Mouse (Mus musculus) myocyte (in vitro differentiated cells): ENCODE results near the gene Gm7544. TPM values are rescaled to one million over a fixed set of nuclear protein-coding genes. Genes with fewer than 3 reads are reported as not detected.
"Not testable (repeated sequence)": the region's sequence is repeated elsewhere in the genome, so short reads cannot be mapped to it uniquely, and the experiment has no call there.

Source experiments
- H3K27me3 ChIP-seq: one replicate; pipeline ENCODE4 v1.6.1; 2011; ENCODE audit not compliant: control insufficient read depth, insufficient read depth, insufficient read length
- H3K36me3 ChIP-seq: one replicate; pipeline ENCODE4 v1.6.1; 2011; ENCODE audit not compliant: control insufficient read depth, insufficient read depth
- H3K4me2 ChIP-seq: one replicate; pipeline ENCODE4 v1.6.1; 2011; ENCODE audit warnings: low read depth, control low read depth
- H3K4me3 ChIP-seq: one replicate; pipeline ENCODE4 v1.5.1; 2011; ENCODE audit warnings: mild to moderate bottlenecking, control low read depth, moderate library complexity
- H3K79me2 ChIP-seq: one replicate; pipeline ENCODE4 v1.6.1; 2011; ENCODE audit not compliant: control insufficient read depth, insufficient read depth
- H3ac ChIP-seq: one replicate; pipeline ENCODE4 v1.6.1; 2011; ENCODE audit not compliant: control insufficient read depth, insufficient read length
- CEBPB ChIP-seq: IDR thresholded peaks from 2 replicates; pipeline ENCODE4 v1.6.1; 2011; ENCODE audit warnings: mild to moderate bottlenecking, moderate library complexity; ENCODE audit not compliant: poor library complexity, insufficient read depth, severe bottlenecking
- E2F4 ChIP-seq: IDR thresholded peaks from one replicate; pipeline ENCODE4 v1.6.1; 2011; ENCODE audit warnings: mild to moderate bottlenecking, control low read depth, moderate library complexity; ENCODE audit not compliant: insufficient read depth
- MAX ChIP-seq: IDR thresholded peaks from one replicate; pipeline ENCODE4 v1.6.1; 2011; ENCODE audit warnings: low read depth, mild to moderate bottlenecking, control low read depth
- MYOD1 ChIP-seq, 3 experiments: IDR thresholded peaks; one replicate each; pipeline ENCODE4 v1.6.1; 2011; ENCODE audit warnings: control low read depth in 2 of 3, low read depth in 2 of 3, mild to moderate bottlenecking in 2 of 3, moderate library complexity in 1 of 3; ENCODE audit not compliant: insufficient read length in 2 of 3, control insufficient read depth in 1 of 3
- MYOG ChIP-seq, 3 experiments: IDR thresholded peaks; one replicate each; pipeline ENCODE4 v1.6.1; 2011; ENCODE audit warnings: control low read depth in 2 of 3, low read depth in 2 of 3, mild to moderate bottlenecking in 2 of 3; ENCODE audit not compliant: insufficient read length in 2 of 3, control insufficient read depth in 1 of 3, insufficient read depth in 1 of 3
- POLR2A ChIP-seq: IDR thresholded peaks from one replicate; pipeline ENCODE4 v1.6.1; 2011; ENCODE audit warnings: low read depth, mild to moderate bottlenecking, control low read depth, moderate library complexity; ENCODE audit not compliant: insufficient read length
- POLR2AphosphoS2 ChIP-seq: IDR thresholded peaks from one replicate; pipeline ENCODE4 v1.6.1; 2011; ENCODE audit warnings: low read depth, control low read depth; ENCODE audit not compliant: insufficient read length
- REST ChIP-seq: IDR thresholded peaks from one replicate; pipeline ENCODE4 v1.6.1; 2011; ENCODE audit warnings: mild to moderate bottlenecking, control low read depth, moderate library complexity; ENCODE audit not compliant: insufficient read depth, insufficient read length
- SRF ChIP-seq: IDR thresholded peaks from one replicate; pipeline ENCODE4 v1.6.1; 2011; ENCODE audit warnings: low read depth; ENCODE audit not compliant: control insufficient read depth, insufficient read length
- TCF12 ChIP-seq: IDR thresholded peaks from one replicate; pipeline ENCODE4 v1.6.1; 2011; ENCODE audit warnings: mild to moderate bottlenecking, control low read depth; ENCODE audit not compliant: poor library complexity, insufficient read depth, severe bottlenecking
- TCF3 ChIP-seq: IDR thresholded peaks from one replicate; pipeline ENCODE4 v1.6.1; 2011; ENCODE audit warnings: low read depth, control low read depth; ENCODE audit not compliant: insufficient read length
- USF1 ChIP-seq: IDR thresholded peaks from one replicate; pipeline ENCODE4 v1.6.1; 2011; ENCODE audit warnings: low read depth, mild to moderate bottlenecking, control low read depth, moderate library complexity
- polyA plus RNA-seq: library from polyadenylated mRNA; unstranded; fragments of >200 nt; fragmentation: generic; extraction: Trizol; gene quantifications from one replicate; pipeline ENCODE4 v1.2.1, GENCODE M21; 2012; ENCODE audit warnings: missing spikeins

Gm7544 gene
- polyA plus RNA-seq = not detected

DNA sequence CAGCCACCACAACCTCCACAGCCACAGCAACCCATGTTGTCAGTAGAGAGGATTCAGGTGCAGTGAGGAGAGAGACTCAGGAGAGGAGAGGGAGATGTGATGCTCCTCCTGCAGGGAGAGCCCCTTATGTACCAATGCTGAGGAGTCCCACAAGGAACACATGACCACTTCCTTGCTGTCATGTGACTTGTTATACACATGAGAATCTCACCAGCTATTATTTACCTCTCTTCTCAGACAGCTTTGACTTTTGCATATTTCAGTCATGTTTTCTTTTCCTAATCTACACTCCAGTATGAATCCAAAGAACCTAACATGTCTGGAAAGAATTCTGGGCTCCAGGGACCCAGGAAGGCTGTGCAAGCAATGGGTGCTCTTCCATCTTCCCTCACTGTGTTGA lies at the start of gene Gm7544:
Gene Gm7544 (minus strand): TSS at position 101 of the 400 bp plus-strand sequence.
- H3K79me2 ChIP-seq, H3K27me3 ChIP-seq, H3K36me3 ChIP-seq: not testable (repeated sequence)

DNA sequence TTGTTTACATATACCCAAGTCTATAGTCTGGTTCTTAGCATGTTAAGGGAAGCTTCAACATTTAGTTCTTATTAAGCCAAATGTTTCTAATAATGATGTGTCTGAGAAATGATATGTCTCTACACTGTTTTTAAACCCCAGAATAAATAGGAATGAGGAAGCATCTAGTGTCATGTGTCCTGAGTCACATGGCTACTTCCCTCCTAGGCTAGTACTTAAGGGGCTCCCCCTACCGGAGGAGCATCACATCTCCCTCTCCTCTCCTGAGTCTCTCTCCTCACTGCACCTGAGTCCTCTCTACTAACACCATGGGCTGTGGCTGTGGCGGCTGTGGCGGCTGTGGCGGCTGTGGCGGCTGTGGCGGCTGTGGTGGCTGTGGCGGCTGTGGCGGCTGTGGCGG lies 44.5 kb upstream of the Gm7544 start, which contains the start of gene Gm47959:
Gene Gm47959 (plus strand): TSS at position 243 of the 400 bp plus-strand sequence.
- H3K36me3 ChIP-seq, H3K4me2 ChIP-seq, H3ac ChIP-seq, H3K79me2 ChIP-seq, H3K4me3 ChIP-seq: not testable (repeated sequence)
- H3K27me3 ChIP-seq = peaks cover 19% of the 10 kb centered on the region

More for the DNA sequence above, at the start of gene Gm7544:
- H3ac ChIP-seq, H3K4me3 ChIP-seq, H3K4me2 ChIP-seq: not testable (repeated sequence)

DNA sequence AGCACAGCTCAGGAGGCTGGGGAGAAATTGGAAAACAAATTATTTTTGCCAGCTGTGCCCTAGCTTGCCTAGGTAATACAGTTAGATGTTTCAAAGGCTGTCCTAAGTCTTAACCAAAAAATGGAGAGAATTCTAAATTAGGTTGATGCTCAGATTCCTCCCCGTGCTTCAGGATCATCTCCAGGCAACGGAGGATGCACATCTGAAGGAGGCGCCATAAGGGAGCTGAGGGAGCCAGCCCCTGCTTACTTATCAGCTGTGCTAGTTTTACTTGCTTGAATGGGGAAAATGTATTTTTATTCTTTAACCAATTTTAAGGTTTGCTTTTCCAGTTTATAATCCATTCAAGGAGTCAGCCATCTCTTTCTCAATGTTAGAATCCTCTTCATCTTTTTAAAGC lies 38.1 kb upstream of the Gm7544 start:
- no peaks in the 10 kb centered on the region for H3K36me3 ChIP-seq
- TF ChIP-seq POLR2AphosphoS2 = no peak
- no peak for TF ChIP-seq MYOG (IDR thresholded peaks at IDR 0.05; ENCODE audit: control insufficient read depth in 1 of 3, insufficient read depth in 1 of 3, insufficient read length in 2 of 3, low read depth in 2 of 3)
- no peak for TF ChIP-seq TCF3
- TF ChIP-seq POLR2A = no peak
- no peak for TF ChIP-seq REST
- no peak for TF ChIP-seq SRF
- H3ac ChIP-seq = no peak overlapping the region
- H3K4me2 ChIP-seq = no peak overlapping the region
- H3K79me2 ChIP-seq = no peaks in the 10 kb centered on the region
- H3K27me3 ChIP-seq = peaks cover 7% of the 10 kb centered on the region
- no peak overlapping the region for H3K4me3 ChIP-seq

DNA sequence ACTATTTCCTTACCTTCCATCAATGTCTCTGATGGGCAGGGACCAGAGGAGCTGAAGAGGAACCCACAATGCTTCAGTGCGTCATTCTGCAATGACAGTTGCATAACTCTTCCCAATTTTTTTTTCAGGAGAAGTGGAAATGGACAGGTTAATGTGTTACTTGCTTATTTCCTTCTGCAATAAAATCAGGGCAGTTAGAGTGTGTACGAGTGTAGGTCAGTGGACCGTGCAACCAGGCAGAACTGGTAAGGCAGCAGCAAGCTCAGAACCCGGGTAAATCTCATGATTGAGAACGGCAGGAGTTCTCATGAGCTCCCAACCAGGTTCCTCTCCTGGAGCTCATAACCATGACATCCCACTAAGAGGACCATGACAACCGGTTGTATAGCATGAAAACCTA lies 36.3 kb upstream of the Gm7544 start:
- Histone ChIP-seq H3K27me3 (peaks cover 7% of the 10 kb centered on the region), H3K4me2 (no peak overlapping the region), H3K79me2 (no peaks in the 10 kb centered on the region), H3ac (no peak overlapping the region), H3K4me3 (no peak overlapping the region), H3K36me3 (no peaks in the 10 kb centered on the region)
- no peak for TF ChIP-seq POLR2AphosphoS2
- TF ChIP-seq USF1 = no peak
- TF ChIP-seq CEBPB = no peak
- no peak for TF ChIP-seq REST
- no peak for TF ChIP-seq MYOD1 (IDR thresholded peaks at IDR 0.05; ENCODE audit: control insufficient read depth in 1 of 3, insufficient read length in 2 of 3, low read depth in 2 of 3)
- no peak for TF ChIP-seq MYOG (IDR thresholded peaks at IDR 0.05; ENCODE audit: control insufficient read depth in 1 of 3, insufficient read depth in 1 of 3, insufficient read length in 2 of 3, low read depth in 2 of 3)
- TF ChIP-seq POLR2A = no peak

DNA sequence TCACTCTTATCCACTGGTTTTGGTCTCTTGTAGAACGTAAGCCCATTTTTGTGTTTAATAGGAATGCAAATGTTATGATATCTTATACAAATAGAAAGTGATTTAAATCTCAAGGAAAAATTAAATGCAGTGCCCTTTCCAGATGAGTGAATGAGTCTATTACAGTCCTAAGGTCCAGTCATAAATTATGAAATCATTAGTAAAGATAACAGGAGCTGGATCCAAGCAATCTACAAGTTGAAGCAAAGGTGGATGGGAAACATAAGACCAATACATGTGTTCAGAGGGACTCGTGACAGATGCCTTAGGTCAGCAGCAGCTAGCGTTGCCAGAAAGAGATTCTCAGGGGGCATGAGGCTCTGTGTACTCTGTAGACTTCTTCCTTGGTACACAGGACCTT lies 35.8 kb upstream of the Gm7544 start:
- Histone ChIP-seq H3ac (no peak overlapping the region), H3K79me2 (no peaks in the 10 kb centered on the region), H3K27me3 (peaks cover 7% of the 10 kb centered on the region), H3K4me3 (no peak overlapping the region), H3K4me2 (no peak overlapping the region), H3K36me3 (no peaks in the 10 kb centered on the region)
- no peak for TF ChIP-seq MYOG (IDR thresholded peaks at IDR 0.05; ENCODE audit: control insufficient read depth in 1 of 3, insufficient read depth in 1 of 3, insufficient read length in 2 of 3, low read depth in 2 of 3)
- no peak for TF ChIP-seq TCF3
- TF ChIP-seq TCF12 = no peak
- no peak for TF ChIP-seq USF1
- no peak for TF ChIP-seq E2F4
- TF ChIP-seq SRF = no peak
- no peak for TF ChIP-seq MYOD1 (IDR thresholded peaks at IDR 0.05; ENCODE audit: control insufficient read depth in 1 of 3, insufficient read length in 2 of 3, low read depth in 2 of 3)
- no peak for TF ChIP-seq REST
- TF ChIP-seq CEBPB = no peak
- TF ChIP-seq POLR2A = no peak
- TF ChIP-seq MAX = no peak
- TF ChIP-seq POLR2AphosphoS2 = no peak

DNA sequence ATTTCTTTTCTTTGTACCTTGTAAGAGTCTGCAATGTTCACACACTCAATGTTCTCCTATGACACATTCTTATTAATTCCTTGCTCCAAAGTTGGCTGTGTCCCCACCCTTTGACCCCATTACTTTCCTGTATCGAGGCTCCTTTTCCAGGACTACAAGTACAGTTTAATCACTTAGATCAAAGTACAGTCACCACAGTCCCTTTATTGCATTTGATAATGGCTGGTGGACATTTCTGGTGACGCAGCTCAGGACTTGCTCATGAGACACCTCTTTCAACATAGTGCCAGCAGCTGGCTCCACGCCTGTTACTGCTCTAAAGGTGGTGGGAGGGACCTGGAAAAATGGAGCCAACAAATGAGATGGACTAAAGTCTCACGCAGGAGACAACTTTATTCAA lies 35.2 kb upstream of the Gm7544 start:
- Histone ChIP-seq H3ac (no peak overlapping the region), H3K4me3 (no peak overlapping the region), H3K27me3 (peaks cover 7% of the 10 kb centered on the region), H3K4me2 (no peak overlapping the region), H3K36me3 (no peaks in the 10 kb centered on the region), H3K79me2 (no peaks in the 10 kb centered on the region)
- TF ChIP-seq TCF3 (no peak), E2F4 (no peak), POLR2A (no peak), TCF12 (no peak), POLR2AphosphoS2 (no peak), USF1 (no peak), REST (no peak), MYOD1 (IDR thresholded peaks at IDR 0.05; ENCODE audit: control insufficient read depth in 1 of 3, insufficient read length in 2 of 3, low read depth in 2 of 3) (no peak), MAX (no peak)
